Mouse (Mus musculus) testis, postnatal 14 days (tissue): ENCODE results near the gene Gga1.

Experiments
- DNase-seq: peaks from one replicate; pipeline ENCODE4 v3.0.0; 2021; ENCODE audit warnings: low spot score

Gga1 gene

DNA sequence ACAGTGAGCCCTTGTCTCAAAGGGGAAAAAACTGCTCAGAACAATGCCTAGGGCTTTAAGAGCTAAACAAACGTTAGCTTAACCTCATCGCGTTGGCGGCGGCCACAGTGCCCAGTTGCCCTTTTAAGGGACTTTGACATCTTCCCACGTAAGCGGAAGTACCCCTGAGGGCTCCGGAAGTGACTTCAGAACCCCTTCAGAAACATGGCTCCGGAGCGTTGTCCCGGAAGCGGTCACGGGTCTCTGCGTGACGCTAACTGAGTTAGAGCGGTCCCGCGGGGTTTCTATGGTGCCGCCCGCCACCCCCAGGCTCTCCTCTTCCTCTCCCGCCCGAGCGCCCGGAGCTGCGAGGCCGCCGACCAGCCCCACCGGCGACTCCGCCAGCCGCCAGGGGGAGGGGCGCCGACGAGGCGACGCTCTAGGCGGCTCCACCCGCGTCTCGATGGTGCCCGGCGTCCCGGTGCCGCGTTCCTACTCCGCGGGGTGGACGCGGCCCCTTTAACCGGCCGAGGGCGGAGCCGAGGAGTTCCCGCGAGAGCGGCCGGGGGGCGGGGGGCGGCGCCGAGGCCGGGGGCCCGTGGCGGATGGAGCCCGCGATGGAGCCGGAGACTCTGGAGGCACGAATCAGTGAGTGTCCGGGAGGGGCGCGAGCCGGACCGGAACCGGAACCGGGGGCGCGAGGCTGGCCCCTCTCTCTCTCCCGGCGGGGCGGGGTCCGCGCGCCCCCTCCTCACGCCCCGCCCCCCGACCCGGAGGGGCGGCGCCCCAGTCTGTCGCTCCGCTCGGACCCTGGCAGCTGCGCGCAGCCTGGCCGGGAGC is at the start of gene Gga1:
Gene Gga1 (plus strand): TSS at position 200 of the 819 bp plus-strand sequence.
- peak; percentile 93 for DNase-seq

DNA sequence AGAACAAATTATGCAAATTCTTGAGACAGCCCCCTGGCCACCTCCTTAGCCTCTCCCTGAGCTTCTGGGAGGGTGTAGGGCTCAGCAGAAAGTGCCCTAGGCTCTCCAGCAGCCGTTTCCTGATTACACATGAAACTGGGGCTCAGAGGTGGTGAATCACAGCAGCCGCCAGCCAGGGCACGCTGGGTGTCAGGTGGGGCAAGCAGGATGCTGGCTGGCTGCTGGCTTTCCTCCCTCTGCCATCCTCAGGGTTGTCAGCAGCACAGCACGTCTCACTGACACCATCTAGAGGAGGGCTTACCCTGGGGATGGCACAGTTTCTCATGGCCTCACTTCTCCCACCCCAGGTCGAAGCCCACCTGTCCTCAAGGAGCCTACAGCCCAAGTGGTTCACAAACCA is 48.7 kb upstream of the Gga1 start:
- no peak for DNase-seq

DNA sequence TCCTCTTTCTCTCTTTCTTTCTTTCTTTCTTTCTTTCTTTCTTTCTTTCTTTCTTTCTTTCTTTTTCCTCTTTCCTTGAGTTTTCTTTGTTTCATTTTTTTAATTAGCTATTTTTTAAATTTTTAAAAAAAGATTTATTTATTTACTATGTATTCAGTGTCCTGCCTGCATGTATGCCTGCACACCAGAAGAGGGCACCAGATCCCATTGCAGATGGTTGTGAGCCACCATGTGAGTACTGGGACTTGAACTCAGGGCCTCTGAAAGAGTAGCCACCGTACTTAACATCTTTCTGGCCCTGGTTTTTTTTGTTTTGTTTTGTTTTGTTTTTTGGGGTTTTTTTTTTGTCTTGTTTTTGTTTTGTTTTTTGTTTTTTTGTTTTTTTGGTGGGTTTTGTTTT is 47.4 kb upstream of the Gga1 start:
- no peak for DNase-seq

DNA sequence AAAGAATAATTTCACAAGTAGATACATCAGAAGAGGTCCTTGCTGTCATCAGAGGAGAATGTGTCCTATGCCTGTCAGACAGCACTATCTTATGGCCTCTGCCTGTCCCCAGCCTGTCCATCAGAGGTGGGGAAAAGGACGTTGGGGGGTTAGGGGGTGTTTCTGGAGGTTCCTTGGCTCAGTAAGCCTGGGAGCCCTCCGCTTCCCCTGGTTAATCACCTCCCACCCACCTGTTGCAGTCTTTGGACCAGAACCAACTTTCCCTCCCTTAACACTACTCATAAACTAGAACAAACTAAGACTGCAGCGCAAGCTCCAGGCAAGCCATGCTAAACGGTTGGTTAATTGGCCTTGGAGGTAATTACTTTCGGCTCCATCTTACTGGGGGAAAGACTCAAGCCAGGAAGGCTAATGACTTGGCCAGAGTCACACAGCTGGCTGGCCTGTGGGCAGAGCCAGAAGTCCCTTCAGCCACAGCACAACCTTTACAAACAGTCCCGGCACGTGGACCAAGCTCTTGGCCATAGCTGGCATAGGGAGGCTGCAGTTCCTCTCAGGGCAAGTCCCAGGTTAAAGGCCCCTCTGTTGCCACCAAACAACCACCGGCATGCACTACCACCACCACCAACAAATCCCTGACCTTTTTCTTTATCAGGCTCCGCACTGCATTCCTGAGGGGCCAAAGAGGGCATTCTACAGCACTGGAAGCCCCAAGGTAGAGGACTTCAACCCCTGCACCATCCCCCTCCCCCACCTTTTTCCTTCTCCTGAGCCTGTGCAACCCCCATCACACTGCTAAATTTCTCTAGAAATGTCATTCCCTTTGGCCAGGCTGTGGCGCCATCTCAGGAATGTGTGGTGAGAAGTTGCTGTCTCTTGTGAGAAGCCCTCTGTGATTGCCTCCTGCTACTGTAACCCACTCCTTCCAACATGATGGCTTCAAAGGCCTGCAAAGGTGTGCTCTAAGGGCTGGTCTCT is 46.0 kb upstream of the Gga1 start:
- DNase-seq = no peak

DNA sequence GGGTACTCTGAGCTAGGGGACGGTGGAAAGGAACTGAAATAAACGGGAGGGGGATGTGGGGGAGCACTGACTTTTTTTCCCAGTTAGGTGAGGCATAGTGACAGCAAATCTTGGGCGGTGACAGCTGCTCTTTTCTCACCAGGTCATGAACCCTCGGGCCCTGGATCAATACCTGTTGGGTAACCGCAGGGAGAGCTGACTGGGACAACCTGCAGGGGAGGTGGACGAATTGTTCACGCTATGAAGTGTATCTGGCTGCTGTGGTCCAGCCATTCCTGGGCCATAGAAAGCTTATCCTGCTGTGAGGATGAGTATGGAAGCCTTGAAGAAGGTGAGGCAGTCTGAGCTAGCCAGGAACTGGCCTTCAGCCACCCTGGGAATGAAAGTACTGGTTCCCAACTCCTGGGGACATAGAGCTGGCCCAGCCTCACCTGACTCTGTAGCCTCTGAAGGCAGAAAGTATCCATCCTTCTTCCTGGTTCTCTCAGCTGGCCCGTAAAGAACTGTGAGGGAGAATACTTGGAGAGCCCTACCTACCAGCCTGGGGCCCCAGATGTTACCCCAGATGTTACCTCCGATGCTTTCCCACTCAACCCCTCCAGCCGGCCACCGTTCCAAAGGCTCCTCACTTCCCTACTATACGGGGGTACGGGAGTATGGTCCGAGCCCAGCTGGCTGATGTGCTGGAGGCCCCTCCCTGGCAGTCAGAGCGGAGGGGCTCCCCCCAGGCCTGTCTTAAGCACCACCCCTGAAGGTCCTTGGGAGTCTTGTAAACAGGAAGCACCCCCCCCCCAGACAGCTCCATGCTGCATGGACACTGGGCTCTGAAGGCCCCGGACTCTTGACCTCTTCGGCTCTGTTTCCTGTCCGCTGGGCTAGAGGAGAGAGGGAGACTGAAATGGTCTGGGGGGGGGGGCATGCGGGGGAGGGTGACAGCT is 45.0 kb upstream of the Gga1 start:
- DNase-seq = no peak

DNA sequence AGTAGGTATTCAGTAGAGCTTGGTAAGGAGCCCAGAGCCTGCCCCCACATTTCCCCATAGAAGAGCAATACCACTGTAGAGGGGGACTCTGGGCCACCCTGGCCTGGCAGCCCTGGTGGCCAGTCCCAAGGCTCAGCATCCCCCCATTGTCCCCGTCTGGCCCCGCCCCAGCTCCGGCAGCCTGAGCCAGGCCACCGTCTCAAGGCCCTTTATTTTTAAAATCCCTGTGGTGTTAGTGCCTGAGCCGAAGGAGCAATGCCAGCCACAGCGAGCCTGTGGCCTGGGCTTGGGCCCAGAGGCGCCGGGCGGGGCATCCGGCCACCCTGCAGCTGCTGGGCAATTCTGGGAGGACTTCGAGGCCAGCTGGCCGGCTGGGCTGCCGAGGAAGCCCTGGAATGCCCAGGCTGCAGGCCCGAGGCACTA is 44.3 kb upstream of the Gga1 start:
- DNase-seq = peak; percentile 63

DNA sequence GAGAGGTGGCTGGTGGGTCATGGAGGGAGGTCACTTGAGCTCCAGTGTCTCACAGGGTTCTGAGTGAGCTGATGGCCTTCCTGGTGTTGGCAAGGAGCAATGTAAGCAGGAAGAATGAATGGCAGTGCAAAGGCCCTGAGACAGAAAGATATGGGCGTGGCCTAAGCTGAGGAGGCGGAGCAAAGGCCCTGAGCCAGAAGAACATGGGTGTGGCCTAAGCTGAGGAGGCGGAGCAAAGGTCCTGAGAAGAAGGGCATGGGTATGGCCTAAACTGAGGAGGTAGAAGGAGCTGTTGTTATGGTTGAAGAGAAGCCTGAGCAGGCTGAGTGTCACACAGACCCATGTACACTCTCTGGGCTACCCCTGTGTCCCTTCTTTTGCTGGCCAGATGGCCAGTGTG is 43.4 kb upstream of the Gga1 start:
- DNase-seq = no peak

DNA sequence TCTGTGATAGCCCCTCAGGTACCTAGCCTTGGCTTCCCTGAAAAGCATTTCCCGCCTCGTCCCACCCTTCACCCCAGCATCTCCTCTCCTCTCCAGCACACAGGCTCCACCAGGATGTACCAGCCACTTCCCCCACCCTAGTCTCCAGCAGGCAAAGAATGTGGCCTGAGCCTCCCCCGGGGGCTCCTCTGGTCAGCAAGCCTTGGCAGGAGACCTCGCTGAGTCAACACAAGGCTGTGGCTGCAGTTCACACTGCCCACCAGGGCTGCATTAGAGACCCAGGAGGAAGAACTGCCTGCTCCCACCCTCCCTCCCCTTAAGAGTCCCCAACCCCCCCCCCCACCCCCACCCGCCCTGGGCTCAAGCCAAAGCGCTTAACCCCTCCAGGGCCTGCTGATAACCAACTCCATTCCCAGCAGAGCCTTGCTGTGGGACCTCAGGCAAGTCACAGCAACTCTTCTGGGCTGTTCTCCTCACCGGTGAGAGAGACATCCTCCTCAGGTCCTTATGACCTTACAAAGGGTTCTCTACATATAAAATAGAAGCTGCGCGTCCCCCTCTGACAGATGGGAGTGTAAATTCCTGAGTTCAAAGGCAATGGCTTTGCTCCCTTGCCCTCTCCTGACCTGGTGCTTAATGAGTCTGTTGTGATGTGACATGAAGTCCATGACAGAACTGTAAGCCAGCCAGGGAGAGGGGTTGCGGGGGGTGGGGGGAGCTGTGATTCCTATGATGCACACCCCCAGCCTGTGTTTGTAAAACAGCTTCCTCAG is 42.6 kb upstream of the Gga1 start:
- no peak for DNase-seq

DNA sequence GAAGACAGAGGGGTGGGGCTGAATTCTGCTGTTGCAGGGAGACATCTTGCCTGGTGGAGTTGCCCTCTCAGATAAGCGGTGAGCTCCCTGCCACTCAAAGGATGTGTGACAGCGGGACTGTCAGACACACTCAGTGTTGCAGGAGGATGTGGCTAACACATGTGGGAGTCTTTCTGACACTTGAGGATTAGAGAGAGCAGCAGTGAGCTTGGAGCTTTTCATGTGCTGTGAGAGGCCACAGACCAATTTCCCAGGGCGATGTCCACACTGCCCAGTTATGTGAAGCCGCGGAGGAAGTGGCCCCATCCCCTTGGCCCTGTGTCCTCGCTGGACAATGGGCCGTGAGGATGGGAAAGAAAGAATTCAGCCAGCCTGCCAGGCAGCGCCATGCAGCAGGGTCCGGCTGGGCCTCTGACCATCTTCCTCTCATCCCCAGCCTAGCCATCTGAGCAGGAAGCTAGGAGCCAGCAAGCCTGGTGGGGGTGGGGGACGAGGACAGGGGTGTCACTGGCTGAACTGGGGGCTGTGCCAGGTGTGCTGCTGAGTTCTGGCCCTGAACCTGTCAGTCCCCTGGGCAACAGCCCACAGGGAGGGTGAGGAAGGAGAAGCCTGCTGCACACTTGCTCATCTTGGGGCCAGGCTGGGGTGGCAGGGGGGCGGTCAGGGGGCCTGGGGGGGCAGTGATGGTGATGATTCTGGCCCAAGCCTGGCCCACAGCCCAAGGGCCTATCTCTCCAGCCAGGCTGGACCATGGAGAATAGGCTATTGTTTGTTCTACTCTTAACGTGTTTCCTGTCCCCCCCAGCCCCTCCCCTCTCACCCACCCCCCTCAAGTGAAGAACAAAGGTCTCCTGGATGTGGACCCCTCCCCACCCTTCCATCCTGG is 41.5 kb upstream of the Gga1 start:
- DNase-seq = no peak

DNA sequence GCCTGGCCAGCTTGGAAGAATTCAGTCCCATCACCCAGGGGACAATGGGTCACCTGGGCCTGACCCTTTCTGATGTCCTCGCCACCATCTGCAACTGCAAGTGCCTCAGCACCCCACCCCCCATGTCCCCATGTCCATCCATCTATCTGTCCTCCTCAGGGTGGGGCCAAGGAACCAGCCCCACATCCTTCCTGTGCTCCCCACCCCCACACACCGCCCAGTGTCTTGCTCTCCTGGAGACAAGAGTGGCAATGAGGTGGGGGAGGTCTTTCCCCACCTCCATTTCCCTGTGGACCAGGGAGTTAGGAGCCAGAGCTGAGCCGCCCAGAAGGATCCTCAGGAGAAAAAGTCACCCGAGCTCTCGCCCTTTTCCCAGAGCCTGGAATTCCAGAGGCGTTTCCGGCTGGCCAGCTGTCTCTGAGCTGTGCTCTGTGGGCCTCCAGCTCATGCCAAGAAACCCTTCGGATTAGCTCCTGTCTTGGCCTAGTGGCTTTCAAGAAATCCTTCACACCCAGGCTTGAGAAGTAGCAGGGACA is 40.8 kb upstream of the Gga1 start:
- no peak for DNase-seq

DNA sequence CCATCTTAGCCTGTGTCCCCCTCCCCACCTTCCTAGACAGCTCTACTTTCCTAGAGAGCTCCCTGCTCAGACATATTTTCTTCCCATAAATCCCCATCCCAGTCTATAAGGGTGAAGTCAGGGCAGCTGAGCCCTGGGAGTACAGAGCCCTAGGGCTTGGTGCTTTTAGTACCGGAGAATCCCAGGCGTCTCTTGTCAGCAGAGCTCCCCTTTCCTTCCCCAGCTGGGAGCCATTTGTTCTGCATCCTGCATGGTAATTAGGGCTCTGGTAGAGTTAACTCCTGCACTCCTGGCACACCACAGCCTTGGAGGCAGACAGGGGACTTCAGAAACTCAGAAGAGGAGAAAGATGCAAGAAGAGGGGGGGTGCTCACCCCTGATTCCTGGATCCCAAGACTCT is 37.2 kb upstream of the Gga1 start:
- no peak for DNase-seq

DNA sequence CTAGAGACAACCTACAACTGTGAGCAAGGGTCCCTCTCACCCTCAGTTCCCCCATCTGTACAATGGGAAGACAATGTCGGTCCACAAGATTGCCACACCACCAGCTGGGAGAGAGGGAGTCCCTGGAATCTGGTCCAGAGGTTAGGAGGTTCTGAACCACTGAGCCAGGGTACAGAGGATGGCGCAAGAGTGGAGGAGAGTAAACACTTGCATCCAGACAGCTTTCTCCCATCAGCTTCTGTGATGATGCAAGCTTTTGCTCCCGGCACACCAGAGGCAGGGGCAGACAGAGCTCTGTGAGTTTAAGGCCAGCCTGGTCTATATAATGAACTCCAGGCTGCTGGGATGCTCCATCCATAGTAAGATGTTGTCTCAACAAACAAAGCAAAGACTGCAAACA is 36.7 kb upstream of the Gga1 start:
- DNase-seq = no peak

DNA sequence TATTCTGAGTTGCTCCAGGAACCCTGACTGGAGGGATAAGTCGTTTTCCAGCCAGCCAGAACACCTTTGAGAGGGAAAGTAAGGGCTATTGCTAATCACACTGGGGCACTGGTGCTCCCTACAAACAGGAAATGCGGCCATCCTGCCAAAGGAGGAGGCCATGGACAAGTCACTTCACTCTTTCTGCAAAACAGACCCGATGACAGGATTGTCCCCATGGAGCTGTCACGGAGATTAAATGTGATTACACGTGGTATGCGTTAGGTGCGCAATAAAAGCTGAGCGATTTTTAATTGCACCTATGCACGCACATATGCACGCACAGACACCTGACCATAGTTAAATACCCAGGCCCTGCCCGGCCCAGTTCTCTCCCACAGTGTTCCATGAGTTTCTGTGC is 36.2 kb upstream of the Gga1 start:
- DNase-seq = no peak

DNA sequence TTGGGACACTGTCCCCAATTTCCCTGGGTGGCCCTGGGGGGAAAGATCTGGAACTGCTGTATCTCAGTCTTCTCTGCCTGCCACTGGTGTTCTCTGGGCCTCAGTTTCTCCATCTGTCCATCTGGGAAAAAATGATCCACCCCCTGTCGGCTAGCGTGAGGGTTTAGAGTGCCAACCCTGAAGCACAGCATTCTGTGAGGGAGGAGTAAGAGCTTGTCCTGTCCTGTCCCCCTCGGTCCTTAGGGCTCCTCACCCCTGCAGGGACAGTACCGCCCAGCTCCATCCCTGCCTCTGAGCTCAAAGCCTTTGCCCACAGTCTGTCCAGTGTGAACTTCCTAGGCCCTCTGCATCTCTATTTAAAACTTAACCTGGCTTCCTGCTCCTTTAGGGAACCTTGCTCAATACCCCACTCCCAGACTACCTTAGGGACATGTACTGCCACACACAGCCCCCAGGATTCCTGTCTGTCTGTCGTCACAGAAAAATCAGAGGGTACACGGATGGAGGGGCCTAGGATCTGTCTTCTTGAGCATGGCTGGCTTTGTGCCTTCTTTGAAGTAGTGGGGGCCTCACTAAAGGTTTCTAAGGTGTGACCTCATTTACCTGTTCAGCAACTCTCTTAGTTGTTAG is 35.7 kb upstream of the Gga1 start:
- DNase-seq = no peak

DNA sequence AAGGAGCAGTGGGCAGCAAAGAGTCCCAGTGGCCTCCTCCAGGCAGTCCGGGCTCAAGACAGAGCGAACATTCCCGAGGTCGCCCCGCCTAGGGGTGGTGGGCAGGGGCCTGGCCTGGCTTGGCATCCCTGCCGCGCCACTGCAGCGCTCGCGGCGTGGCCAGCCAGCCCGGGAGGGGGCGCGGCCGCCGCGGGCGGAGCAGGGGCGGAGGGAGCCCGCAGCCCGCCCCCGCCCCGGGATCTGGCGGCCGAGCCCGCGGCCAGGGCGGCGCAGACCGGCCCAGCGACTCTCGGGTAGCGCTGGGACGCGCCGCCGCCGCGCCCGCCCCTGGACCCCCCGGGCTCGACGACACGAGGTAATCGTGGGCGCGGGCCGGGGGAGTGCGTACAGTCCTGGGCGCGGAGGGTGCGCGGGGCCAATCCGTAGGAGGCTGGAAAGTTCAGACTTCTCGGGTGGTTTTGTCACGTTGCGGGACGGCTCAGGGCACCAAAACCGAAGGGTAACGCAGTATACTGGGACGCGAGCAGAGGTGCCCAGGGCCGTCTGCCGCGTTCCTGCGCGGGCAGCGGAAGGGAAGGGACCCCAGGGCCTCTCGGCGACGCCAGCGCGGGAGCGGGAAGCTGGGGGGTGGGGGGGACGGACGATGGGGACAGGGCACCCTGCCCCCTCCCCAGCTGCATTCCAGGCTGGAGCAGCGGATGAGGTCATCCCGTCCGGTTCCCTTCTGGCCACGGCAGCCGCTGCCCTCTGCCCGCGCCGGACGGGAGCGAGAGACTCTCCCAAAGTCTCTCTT is 34.4 kb upstream of the Gga1 start, which contains the start of gene Cdc42ep1:
Gene Cdc42ep1 (plus strand): TSS at position 254 of the 793 bp plus-strand sequence.
- DNase-seq = no peak

DNA sequence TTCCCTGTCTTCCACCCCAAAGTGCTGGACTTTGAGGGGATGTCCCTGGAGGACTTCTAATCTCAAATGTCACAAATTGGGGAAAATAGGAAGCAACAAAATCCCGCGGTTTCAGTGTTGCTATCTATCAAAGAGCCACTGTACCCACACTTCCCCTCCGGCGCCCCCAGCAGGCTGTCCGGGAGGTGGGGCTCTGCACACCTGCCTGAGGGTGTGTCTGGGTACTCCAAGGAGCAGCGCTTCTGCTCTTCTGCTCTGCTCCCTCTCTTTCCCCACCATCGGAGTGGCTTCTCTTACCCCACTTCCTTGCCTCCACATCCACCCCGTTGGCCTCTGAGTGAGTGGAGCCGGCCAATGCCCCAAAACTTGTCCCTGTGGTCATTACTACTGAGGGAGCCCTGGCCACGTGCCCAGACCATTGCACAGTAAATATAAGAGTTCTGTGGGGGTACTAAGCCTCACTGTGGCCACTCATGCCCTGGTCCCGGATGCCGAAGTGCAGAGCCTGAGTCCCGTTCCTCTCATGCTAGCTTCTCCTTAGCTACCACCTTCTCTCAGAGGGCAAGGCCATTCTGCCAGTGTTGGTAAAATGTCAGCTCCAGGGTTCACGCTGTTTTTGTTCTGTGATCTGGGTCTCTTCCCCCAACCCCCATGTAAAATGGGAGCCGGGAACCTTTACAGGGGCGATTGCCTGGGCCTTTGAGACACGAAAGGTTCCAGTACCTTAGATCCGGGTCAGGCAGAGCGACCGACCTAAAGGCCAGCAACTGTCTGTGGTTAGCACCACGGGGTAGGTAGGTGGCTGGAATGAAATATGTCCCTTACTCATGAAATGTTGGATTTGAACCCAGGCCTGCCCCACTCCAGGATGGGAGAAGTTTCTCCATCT is 33.2 kb upstream of the Gga1 start:
- DNase-seq = no peak

DNA sequence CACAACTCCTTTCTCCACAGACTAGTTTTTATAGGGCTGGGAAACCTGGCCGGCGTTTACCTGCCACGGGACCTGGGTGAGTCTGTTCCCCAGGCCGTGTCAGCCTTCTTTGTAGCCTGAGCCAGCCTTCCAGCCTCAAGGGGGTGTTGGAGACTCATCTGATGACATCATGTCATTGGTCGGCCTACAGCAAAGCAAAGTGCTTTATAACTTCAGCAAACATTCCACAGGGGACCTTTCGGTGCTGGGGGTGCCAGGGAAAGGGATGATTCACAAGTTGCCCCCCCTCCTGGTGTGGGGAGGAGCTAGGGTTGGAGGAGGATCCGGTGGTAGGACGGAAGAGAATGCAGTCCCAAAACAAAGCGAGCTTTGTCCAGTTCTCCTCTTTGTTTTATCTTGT is 32.2 kb upstream of the Gga1 start:
- no peak for DNase-seq
